Mouse (Mus musculus): ENCODE results near the gene Gm21996. TPM values are rescaled to one million over a fixed set of nuclear protein-coding genes. Genes with fewer than 3 reads are reported as not detected.
"Not testable (repeated sequence)": the region's sequence is repeated elsewhere in the genome, so short reads cannot be mapped to it uniquely, and the experiment has no call there.

Gm21996 gene
- not detected in 2 replicates for polyA plus RNA-seq (2015; fragmentation: Nextera tagmentation; extraction: Ambion mirVana)

- H3K9ac ChIP-seq (replicated peaks); H3K27ac ChIP-seq (replicated peaks); H3K9me3 ChIP-seq; ATAC-seq (replicated peaks); H3K4me3 ChIP-seq; H3K36me3 ChIP-seq; H3K4me1 ChIP-seq; H3K4me2 ChIP-seq (replicated peaks); H3K27me3 ChIP-seq: not testable (repeated sequence)
- no CpG with 5 or more reads among the region's 7 CpGs for WGBS
Measured at GRCm38 (mm10) chrY:89745432-89745831, at the start of gene Gm21996. Gene Gm21996, minus strand, starts transcription at chrY:89745532.
